Mouse (Mus musculus) bone marrow, adult 2 months (tissue): ENCODE measurements around the gene Fam168a.

Experiments used
- CTCF ChIP-seq: fragments of 200-500 bp; IDR thresholded peaks from 2 replicates; pipeline ENCODE4 v1.5.1; 2011; ENCODE audit warnings: low read length, control low read depth; ENCODE audit not compliant: control insufficient read depth, insufficient read depth
- POLR2A ChIP-seq: fragments of 200-500 bp; IDR thresholded peaks from 2 replicates; pipeline ENCODE4 v1.6.1; 2011; ENCODE audit warnings: low read depth, mild to moderate bottlenecking, control low read depth, low read length, borderline replicate concordance; ENCODE audit not compliant: control insufficient read depth

DNA sequence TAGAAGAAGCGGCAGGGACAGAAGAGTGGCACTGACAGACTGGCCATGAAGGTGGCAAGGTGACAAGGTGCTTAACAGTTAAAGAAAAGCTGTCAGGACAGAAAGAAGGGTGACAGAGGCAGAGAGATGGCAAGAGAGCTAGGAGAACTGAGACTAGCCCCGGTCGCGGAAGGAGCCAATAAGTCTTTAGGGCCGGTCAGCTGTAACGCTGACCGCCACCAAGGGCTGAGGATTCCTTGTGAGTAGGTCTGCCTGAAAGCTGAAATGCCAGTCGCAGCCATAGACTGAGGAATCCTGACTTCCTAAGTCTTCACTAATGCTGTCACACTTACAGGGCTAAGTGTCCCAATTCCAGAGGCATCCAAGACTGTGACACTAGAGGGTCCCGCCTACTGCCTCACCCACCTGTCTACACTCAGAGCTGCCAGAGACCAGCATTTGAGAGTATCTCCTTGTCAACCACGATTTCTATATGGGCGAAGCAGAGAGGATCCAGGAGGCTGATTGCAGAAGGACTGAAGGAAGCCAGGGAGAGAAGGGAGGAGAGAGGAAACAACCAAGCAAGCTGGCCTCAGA, 42.6 kb upstream of the Fam168a start:
- TF ChIP-seq CTCF (no peak), POLR2A (no peak)
